In genomic region chr6:145139776-145140475, GRCm38 (mm10) we compare ENCODE assay signal across 18 mouse cellular contexts. TPM values are rescaled to one million over a fixed set of nuclear protein-coding genes. Genes with fewer than 3 reads are reported as not detected.
DNase-seq lines count a peak whose midpoint lies in the region; ATAC-seq and TF ChIP-seq lines count a peak whose summit lies in the region.
"Had no signal": no experiment of that assay in that cellular context is flagged by ENCODE, and none has a peak within 500 bp of the region (broad histone marks: within the 10 kb centered on the region; RNA-seq: fewer than 3 reads in every experiment).

No protein-coding gene starts in this region.

- no peaks in the 10 kb centered on the region for H3K36me3 ChIP-seq in hindbrain, embryonic 12.5 days
- H3K36me3 ChIP-seq: embryonic facial prominence, embryonic 15.5 days; forebrain, embryonic 10.5 days; hindbrain, embryonic 15.5 days had no signal

- H3K9ac ChIP-seq in hindbrain, embryonic 12.5 days = no peak overlapping the region
- H3K9ac ChIP-seq: embryonic facial prominence, embryonic 15.5 days; hindbrain, embryonic 15.5 days; lung, embryonic 14.5 days had no signal

- no peak for TF ChIP-seq CTCF in lung, adult 2 months (IDR thresholded peaks at IDR 0.05; ENCODE audit: insufficient read depth, low read length)
- TF ChIP-seq CTCF in bone marrow, adult 2 months (IDR thresholded peaks at IDR 0.05; ENCODE audit: control insufficient read depth, insufficient read depth, low read length) = no peak

- H3K4me1 ChIP-seq in lung, adult 2 months (ENCODE audit: control insufficient read depth, insufficient read depth, low read length) = peaks cover 10% of the 10 kb centered on the region
- H3K4me1 ChIP-seq in bone marrow, adult 2 months (ENCODE audit: control insufficient read depth, insufficient read depth, low read length) = peaks cover 5% of the 10 kb centered on the region
- 0 out of 2 replicates have a peak, but pooled peaks cover 3% of the 10 kb centered on the region for H3K4me1 ChIP-seq in hindbrain, embryonic 12.5 days
- H3K4me1 ChIP-seq: embryonic facial prominence, embryonic 15.5 days; hindbrain, embryonic 15.5 days had no signal

- ATAC-seq in monocyte, adult 5-6 weeks (replicated peaks; ENCODE audit: insufficient number of reproducible peaks, low FRiP score, low TSS enrichment, poor library complexity, severe bottlenecking) = peak; percentile 69
- ATAC-seq in hindbrain, embryonic 12.5 days (ENCODE audit: low FRiP score) = no peak
- ATAC-seq: midbrain, embryonic 16.5 days had no signal

- peak overlapping the region; percentile 73 for H3K27ac ChIP-seq in bone marrow, adult 2 months (ENCODE audit: control insufficient read depth, insufficient read depth, low read depth, low read length, poor library complexity)
- no peak overlapping the region for H3K27ac ChIP-seq in hindbrain, embryonic 12.5 days
- H3K27ac ChIP-seq: embryonic facial prominence, embryonic 15.5 days; forebrain, embryonic 10.5 days; hindbrain, embryonic 15.5 days; left cerebral cortex, adult 2 months had no signal

- peak; percentile 14 for DNase-seq in lung, postnatal 25 days (ENCODE audit: low spot score)
- DNase-seq in lung, adult 2 months = no peak
- peak; percentile 43 for DNase-seq in induced T-regulatory cell, adult 2 months (ENCODE audit: low read depth)
- no peak for DNase-seq in right cerebral cortex, postnatal 4 days
- no peak for DNase-seq in right cerebral cortex, adult 2 months (ENCODE audit: low spot score in 2 of 2)
- DNase-seq: cerebellum, adult 2 months; gastrocnemius, postnatal 10 days; kidney, adult 18-20 months; lung, embryonic 14.5 days; thymus, postnatal 4 days had no signal

- no peaks in the 10 kb centered on the region for H3K9me3 ChIP-seq in hindbrain, embryonic 12.5 days (replicated peaks)
- H3K9me3 ChIP-seq: embryonic facial prominence, embryonic 15.5 days; forebrain, embryonic 10.5 days; hindbrain, embryonic 15.5 days had no signal

- WGBS in lung, adult 2 months = 46% methylated on average over 11 of the region's 11 CpGs
- 26% methylated on average over 11 of the region's 11 CpGs for WGBS in bone marrow, adult 2 months
- 79% methylated on average over 11 of the region's 11 CpGs for WGBS in hindbrain, embryonic 12.5 days

- TF ChIP-seq POLR2A in lung, adult 2 months (IDR thresholded peaks at IDR 0.05; ENCODE audit: borderline replicate concordance, extremely low read depth, low read depth, low read length) = no peak
- no peak for TF ChIP-seq POLR2A in bone marrow, adult 2 months (IDR thresholded peaks at IDR 0.05; ENCODE audit: borderline replicate concordance, control insufficient read depth, low read depth, low read length)

- H3K4me3 ChIP-seq in lung, adult 2 months (replicated peaks; ENCODE audit: extremely low read depth, low read depth, low read length) = no peak overlapping the region
- H3K4me3 ChIP-seq in bone marrow, adult 2 months (replicated peaks; ENCODE audit: control insufficient read depth, low read depth, low read length) = no peak overlapping the region
- no peak overlapping the region for H3K4me3 ChIP-seq in hindbrain, embryonic 12.5 days
- H3K4me3 ChIP-seq: embryonic facial prominence, embryonic 15.5 days; forebrain, embryonic 10.5 days; hindbrain, embryonic 15.5 days; left cerebral cortex, adult 2 months had no signal

- H3K4me2 ChIP-seq in hindbrain, embryonic 12.5 days (replicated peaks) = no peak overlapping the region
- H3K4me2 ChIP-seq: embryonic facial prominence, embryonic 15.5 days; hindbrain, embryonic 15.5 days; lung, embryonic 14.5 days had no signal

- H3K27me3 ChIP-seq in hindbrain, embryonic 12.5 days = no peaks in the 10 kb centered on the region
- H3K27me3 ChIP-seq: embryonic facial prominence, embryonic 15.5 days had no signal

RNA-seq across cellular contexts. Expression of gene Lrmp, which starts 24.5 kb away (rescaled TPM):
- 12.3 and 15.2 TPM in 2 replicates for polyA plus RNA-seq in lung, adult 2 months (2012; rRNA removed)
- 98.9 and 193 TPM in 2 replicates for polyA plus RNA-seq in bone marrow, adult 2 months (2011; ENCODE audit: insufficient read depth, insufficient read length, low replicate concordance, missing spikeins)
- 254 to 293 TPM (median 262 TPM) in 3 replicates for total RNA-seq in monocyte, adult 5-6 weeks (2017)
- 0.86 and 1.4 TPM in 2 replicates for polyA plus RNA-seq in hindbrain, embryonic 12.5 days (2016; fragmentation: Nextera tagmentation; extraction: Ambion mirVana)

Comparison
In these comparisons a context has a peak if more than half of its experiments do, and no peak if none do; other contexts are left out.
1. DNase-seq: peak in lung, postnatal 25 days (single experiment) and induced T-regulatory cell, adult 2 months (single experiment); none in lung, adult 2 months (single experiment), right cerebral cortex, postnatal 4 days (single experiment) and right cerebral cortex, adult 2 months (0 of 2).